Mouse (Mus musculus) adipocyte (in vitro differentiated cells): Measurements from ENCODE around the gene Crhbp.
A peak's percentile ranks its signal among the peaks of the same experiment; 100 is the strongest.

ENCODE experiments used
- DNase-seq: peaks from one replicate; pipeline ENCODE4 v3.0.0-alpha.2; 2016; ENCODE audit warnings: low spot score

Crhbp gene

GRCm38 (mm10) chr13:95418575-95419203 lies 26.0 kb downstream of the Crhbp start:
- no peak for DNase-seq

- no peak for DNase-seq
Observed at GRCm38 (mm10) chr13:95412257-95412656, 32.5 kb downstream of the Crhbp start.

GRCm38 (mm10) chr13:95393242-95393641 lies 51.5 kb downstream of the Crhbp start:
- DNase-seq = no peak

GRCm38 (mm10) chr13:95389866-95390865 lies 54.6 kb downstream of the Crhbp start:
- peak; percentile 83 for DNase-seq

- no peak for DNase-seq
Observed at GRCm38 (mm10) chr13:95388226-95388625, 56.5 kb downstream of the Crhbp start.

- DNase-seq = no peak
Observed at GRCm38 (mm10) chr13:95382418-95382817, 62.3 kb downstream of the Crhbp start.
